Mouse (Mus musculus): ENCODE measurements around the gene Gadd45a. TPM values are rescaled to one million over a fixed set of nuclear protein-coding genes. Genes with fewer than 3 reads are reported as not detected.

Gene Gadd45a
- polyA plus RNA-seq (2017; shearing (Covaris generic)): 10 to 100 TPM; 16.8 to 19.4 TPM

GRCm38 (mm10) chr6:67036837-67037628, at the start of gene Gadd45a:
Gene Gadd45a, minus strand, starts transcription at chr6:67037457.

Other genes starting within 250 kb of the Gadd45a start
- gene Vmn1r39, start 226.8 kb downstream of the Gadd45a start, polyA plus RNA-seq (2017; shearing (Covaris generic)): not detected
- 10 to 100 TPM; 26.7 to 28.8 TPM for gene Gng12, start 141.1 kb downstream of the Gadd45a start, polyA plus RNA-seq (2017; shearing (Covaris generic))
- gene Serbp1, start 200.7 kb upstream of the Gadd45a start, polyA plus RNA-seq (2017; shearing (Covaris generic)): 100 to 1,000 TPM; 418 to 546 TPM